Mouse (Mus musculus) bone marrow, adult 2 months (tissue): ENCODE measurements at regions not wholly inside any gene's neighbourhood (a gene's known extent, or its start where the extent isn't known, plus 50 kb on each side); places are given as distances from the start of the nearest gene placed in this dataset.

Source experiments
- CTCF ChIP-seq: fragments of 200-500 bp; IDR thresholded peaks from 2 replicates; pipeline ENCODE4 v1.5.1; 2011; ENCODE audit warnings: low read length, control low read depth; ENCODE audit not compliant: control insufficient read depth, insufficient read depth
- POLR2A ChIP-seq: fragments of 200-500 bp; IDR thresholded peaks from 2 replicates; pipeline ENCODE4 v1.6.1; 2011; ENCODE audit warnings: low read depth, mild to moderate bottlenecking, control low read depth, low read length, borderline replicate concordance; ENCODE audit not compliant: control insufficient read depth

- TF ChIP-seq CTCF: no peak
- no peak for TF ChIP-seq POLR2A
Observed at GRCm38 (mm10) chr8:115871381-115871780, 163.8 kb upstream of the Maf start.
